18 mouse cellular contexts compared by ENCODE assay signal in genomic region chr13:29781332-29781731, GRCm38 (mm10).
DNase-seq lines count a peak whose midpoint lies in the region; ATAC-seq and TF ChIP-seq lines count a peak whose summit lies in the region.
"Had no signal": no experiment of that assay in that cellular context is flagged by ENCODE, and none has a peak within 500 bp of the region (broad histone marks: within the 10 kb centered on the region; RNA-seq: fewer than 3 reads in every experiment).

No protein-coding gene starts in this region.

- ATAC-seq in kidney, embryonic 15.5 days (replicated peaks; ENCODE audit: low FRiP score) = no peak
- ATAC-seq: forebrain, postnatal 0 days; midbrain, embryonic 16.5 days had no signal

- no peaks in the 10 kb centered on the region for H3K27me3 ChIP-seq in heart, adult 2 months (ENCODE audit: control insufficient read depth, insufficient read depth, low read length)
- H3K27me3 ChIP-seq in kidney, embryonic 15.5 days = no peaks in the 10 kb centered on the region
- no peaks in the 10 kb centered on the region for H3K27me3 ChIP-seq in embryonic facial prominence, embryonic 10.5 days (replicated peaks; ENCODE audit: low read depth, poor library complexity, severe bottlenecking)
- H3K27me3 ChIP-seq: limb, embryonic 12.5 days; liver, embryonic 13.5 days; megakaryocyte, embryonic 14.5 days had no signal

- intact Hi-C loops in heart, adult 2 months (cut with DNase I) = no loop called here

- 71% methylated on average over 4 of the region's 4 CpGs for WGBS in heart, adult 2 months
- WGBS in kidney, embryonic 15.5 days = 84% methylated on average over 4 of the region's 4 CpGs
- 93% methylated on average over 4 of the region's 4 CpGs for WGBS in embryonic facial prominence, embryonic 10.5 days

- H3K4me2 ChIP-seq in kidney, embryonic 15.5 days = no peak overlapping the region
- H3K4me2 ChIP-seq: limb, embryonic 12.5 days; liver, embryonic 13.5 days had no signal

- H3K36me3 ChIP-seq in heart, adult 2 months (ENCODE audit: control insufficient read depth, insufficient read depth, low read length) = peaks cover 2% of the 10 kb centered on the region
- no peaks in the 10 kb centered on the region for H3K36me3 ChIP-seq in kidney, embryonic 15.5 days
- H3K36me3 ChIP-seq in embryonic facial prominence, embryonic 10.5 days (replicated peaks) = no peaks in the 10 kb centered on the region
- H3K36me3 ChIP-seq: limb, embryonic 12.5 days; liver, embryonic 13.5 days had no signal

- H3K9me3 ChIP-seq in kidney, embryonic 15.5 days (replicated peaks) = no peaks in the 10 kb centered on the region
- H3K9me3 ChIP-seq in embryonic facial prominence, embryonic 10.5 days = no peaks in the 10 kb centered on the region
- H3K9me3 ChIP-seq: G1E; limb, embryonic 12.5 days; liver, embryonic 13.5 days; megakaryocyte, embryonic 14.5 days had no signal

- DNase-seq in heart, adult 11 months = peak; percentile 48
- no peak for DNase-seq in heart, adult 2 months
- no peak for DNase-seq in kidney, postnatal 36 days
- no peak for DNase-seq in embryonic facial prominence, embryonic 10.5 days (ENCODE audit: low spot score)
- peak; percentile 54 for DNase-seq in lung, postnatal 36 days
- no peak for DNase-seq in gastrocnemius, postnatal 10 days
- no peak for DNase-seq in adrenal gland, postnatal 36 days
- DNase-seq: adrenal gland, adult 8-10 months; cerebellum, adult 11 months; forebrain, postnatal 0 days; liver, embryonic 13.5 days; retina, postnatal 1 day had no signal

- no peak for TF ChIP-seq CTCF in heart, adult 2 months (IDR thresholded peaks at IDR 0.05)

- TF ChIP-seq POLR2A in heart, adult 2 months (IDR thresholded peaks at IDR 0.05; ENCODE audit: insufficient read depth, low read depth, low read length) = no peak

- H3K9ac ChIP-seq in heart, adult 2 months (ENCODE audit: low read depth, low read length) = no peak overlapping the region
- no peak overlapping the region for H3K9ac ChIP-seq in kidney, embryonic 15.5 days
- H3K9ac ChIP-seq: forebrain, postnatal 0 days; limb, embryonic 12.5 days; liver, embryonic 13.5 days had no signal

- peaks cover 10% of the 10 kb centered on the region for H3K4me1 ChIP-seq in heart, adult 2 months (ENCODE audit: control insufficient read depth, insufficient read depth, low read length)
- H3K4me1 ChIP-seq in kidney, embryonic 15.5 days = peaks cover 18% of the 10 kb centered on the region
- peaks cover 28% of the 10 kb centered on the region for H3K4me1 ChIP-seq in embryonic facial prominence, embryonic 10.5 days

- TF ChIP-seq EP300 in heart, adult 2 months (IDR thresholded peaks at IDR 0.05; ENCODE audit: insufficient read depth, low read depth, low read length) = no peak

- no peaks in the 10 kb centered on the region; the same call in 1 of the 2 replicates for H3K79me2 ChIP-seq in heart, adult 2 months (replicated peaks; ENCODE audit: control insufficient read depth, insufficient read depth, low read length)

- no peak overlapping the region for H3K4me3 ChIP-seq in heart, adult 2 months
- no peak overlapping the region for H3K4me3 ChIP-seq in kidney, embryonic 15.5 days (replicated peaks)
- H3K4me3 ChIP-seq in embryonic facial prominence, embryonic 10.5 days = no peak overlapping the region
- H3K4me3 ChIP-seq: gastrocnemius, adult 2 months; limb, embryonic 12.5 days; liver, embryonic 13.5 days; megakaryocyte, embryonic 14.5 days had no signal

- H3K27ac ChIP-seq in heart, adult 2 months = no peak overlapping the region
- H3K27ac ChIP-seq in kidney, embryonic 15.5 days = peak overlapping the region; percentile 63
- H3K27ac ChIP-seq in embryonic facial prominence, embryonic 10.5 days (replicated peaks) = peak overlapping the region; percentile 15; the same call in 1 of the 2 replicates
- H3K27ac ChIP-seq: gastrocnemius, adult 2 months; limb, embryonic 12.5 days; liver, embryonic 13.5 days had no signal

Comparison
In these comparisons a context has a peak if more than half of its experiments do, and no peak if none do; other contexts are left out.
1. DNase-seq: peak in heart, adult 11 months (single experiment) and lung, postnatal 36 days (single experiment); none in heart, adult 2 months (0 of 2), kidney, postnatal 36 days (0 of 2), embryonic facial prominence, embryonic 10.5 days (single experiment), gastrocnemius, postnatal 10 days (single experiment) and adrenal gland, postnatal 36 days (0 of 2).